Mouse (Mus musculus) E14TG2a.4 (cell line): ENCODE measurements around the gene Trip10.

ENCODE experiments used
- CTCF ChIP-seq: conservative IDR thresholded peaks from 2 replicates; pipeline ENCODE4 v1.5.1; 2014; ENCODE audit warnings: low read length
- POU5F1 ChIP-seq: IDR thresholded peaks from 2 replicates; pipeline ENCODE4 v1.6.1; 2014; ENCODE audit warnings: low read length, borderline replicate concordance

DNA sequence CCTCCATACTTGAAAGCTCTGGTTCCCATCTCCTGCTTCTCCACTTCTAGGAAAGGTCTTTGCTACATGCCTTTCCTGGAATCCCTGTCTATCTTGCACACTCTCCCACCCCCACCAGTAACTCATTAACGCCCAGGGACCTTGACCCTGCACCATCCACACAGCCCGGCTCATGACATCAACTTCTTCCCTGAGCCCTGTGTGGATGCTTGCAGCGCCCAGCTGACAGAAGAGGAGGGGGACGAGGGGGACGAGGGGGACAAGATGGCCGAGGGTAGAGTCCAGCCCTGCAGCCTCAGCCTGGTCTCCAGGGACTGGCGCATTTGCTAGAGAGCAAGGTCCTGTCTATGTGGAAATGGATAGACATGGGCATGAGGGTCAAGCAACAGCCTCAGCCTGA lies 16.2 kb upstream of the Trip10 start:
- no peak for TF ChIP-seq CTCF
- no peak for TF ChIP-seq POU5F1
